ENCODE assay signal across 10 mouse cellular contexts in the genomic region with DNA sequence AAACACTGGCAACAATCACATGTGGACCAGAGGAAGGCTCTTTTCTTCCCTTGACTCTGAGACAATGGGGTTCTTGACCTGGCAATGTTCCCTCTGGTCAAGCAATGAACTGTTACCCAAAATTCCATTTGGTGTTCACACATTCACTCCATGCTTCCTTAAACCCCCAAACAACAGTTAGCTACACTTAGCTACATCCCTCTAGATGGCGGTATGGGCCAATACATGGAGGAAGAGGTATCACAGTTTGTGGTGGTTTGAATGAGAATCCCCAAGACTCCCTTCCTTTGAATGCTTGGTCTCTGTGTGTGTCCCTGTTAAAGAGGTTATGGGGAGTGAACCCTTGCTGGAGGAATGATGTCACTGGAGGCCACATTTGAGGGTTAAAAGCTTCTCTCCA.
A peak's percentile ranks its signal among the peaks of the same experiment; 100 is the strongest.
DNase-seq lines count a peak whose midpoint lies in the region; ATAC-seq and TF ChIP-seq lines count a peak whose summit lies in the region.
"Had no signal": no experiment of that assay in that cellular context is flagged by ENCODE, and none has a peak within 500 bp of the region (broad histone marks: within the 10 kb centered on the region; RNA-seq: fewer than 3 reads in every experiment).

No protein-coding gene starts in this region.

- no peak overlapping the region for H3K4me3 ChIP-seq in forebrain, embryonic 14.5 days (ENCODE audit: low read depth, low read length)
- no peak overlapping the region for H3K4me3 ChIP-seq in forebrain, embryonic 15.5 days
- no peak overlapping the region for H3K4me3 ChIP-seq in liver, adult 2 months (ENCODE audit: insufficient read depth, low read depth, low read length)
- no peak overlapping the region for H3K4me3 ChIP-seq in midbrain, embryonic 13.5 days (replicated peaks)
- H3K4me3 ChIP-seq: embryonic facial prominence, embryonic 15.5 days; lung, embryonic 15.5 days had no signal

- 39% methylated on average over 1 of the region's 1 CpGs for WGBS in forebrain, embryonic 14.5 days
- WGBS in forebrain, embryonic 15.5 days, result 30% methylated on average over 1 of the region's 1 CpGs
- WGBS in liver, adult 2 months, result 8% methylated on average over 1 of the region's 1 CpGs
- 15% methylated on average over 1 of the region's 1 CpGs for WGBS in large intestine, adult 2 months
- WGBS in midbrain, embryonic 13.5 days, result 38% methylated on average over 1 of the region's 1 CpGs

- no peaks in the 10 kb centered on the region for H3K27me3 ChIP-seq in forebrain, embryonic 14.5 days (replicated peaks; ENCODE audit: control insufficient read depth, insufficient read depth, low read length)
- no peaks in the 10 kb centered on the region for H3K27me3 ChIP-seq in forebrain, embryonic 15.5 days
- no peaks in the 10 kb centered on the region for H3K27me3 ChIP-seq in liver, adult 2 months (ENCODE audit: control insufficient read depth, insufficient read depth, low read length)
- H3K27me3 ChIP-seq in midbrain, embryonic 13.5 days, result no peaks in the 10 kb centered on the region
- H3K27me3 ChIP-seq: embryonic facial prominence, embryonic 15.5 days; lung, embryonic 15.5 days had no signal

- no peaks in the 10 kb centered on the region for H3K36me3 ChIP-seq in forebrain, embryonic 14.5 days (ENCODE audit: control insufficient read depth, insufficient read depth, low read length)
- no peaks in the 10 kb centered on the region for H3K36me3 ChIP-seq in forebrain, embryonic 15.5 days
- H3K36me3 ChIP-seq in liver, adult 2 months (ENCODE audit: control insufficient read depth, insufficient read depth, low read length), result no peaks in the 10 kb centered on the region
- H3K36me3 ChIP-seq in midbrain, embryonic 13.5 days, result no peaks in the 10 kb centered on the region
- H3K36me3 ChIP-seq: embryonic facial prominence, embryonic 15.5 days; lung, embryonic 15.5 days had no signal

- peak; percentile 37 for DNase-seq in forebrain, embryonic 14.5 days (ENCODE audit: low spot score)
- peak; percentile 47 for DNase-seq in liver, adult 2 months (ENCODE audit: extremely low read depth, low read depth, low spot score)
- DNase-seq in liver (no peak), ZHBTc4 (ENCODE audit: low read depth, low spot score) (peak; percentile 58)
- DNase-seq in large intestine, adult 2 months (ENCODE audit: low read depth, low spot score), result peak; percentile 6
- DNase-seq in adrenal gland, adult 18-20 months (ENCODE audit: low spot score in 2 of 2), result no peak

- H3K9ac ChIP-seq in forebrain, embryonic 14.5 days (ENCODE audit: low read length), result no peak overlapping the region
- no peak overlapping the region for H3K9ac ChIP-seq in forebrain, embryonic 15.5 days (replicated peaks)
- H3K9ac ChIP-seq in liver, adult 2 months (ENCODE audit: low read depth, low read length), result no peak overlapping the region
- no peak overlapping the region for H3K9ac ChIP-seq in midbrain, embryonic 13.5 days (replicated peaks)
- H3K9ac ChIP-seq: embryonic facial prominence, embryonic 15.5 days; lung, embryonic 15.5 days had no signal

- no peaks in the 10 kb centered on the region for H3K9me3 ChIP-seq in forebrain, embryonic 14.5 days (replicated peaks; ENCODE audit: control insufficient read depth, low read length)
- no peaks in the 10 kb centered on the region for H3K9me3 ChIP-seq in forebrain, embryonic 15.5 days
- H3K9me3 ChIP-seq in midbrain, embryonic 13.5 days, result no peaks in the 10 kb centered on the region
- H3K9me3 ChIP-seq: embryonic facial prominence, embryonic 15.5 days; lung, embryonic 15.5 days had no signal

- no peaks in the 10 kb centered on the region for H3K79me2 ChIP-seq in liver, adult 2 months (ENCODE audit: control insufficient read depth, insufficient read depth, low read length)

- H3K4me1 ChIP-seq in forebrain, embryonic 14.5 days (ENCODE audit: control insufficient read depth, insufficient read depth, low read length), result no peaks in the 10 kb centered on the region
- no peaks in the 10 kb centered on the region for H3K4me1 ChIP-seq in forebrain, embryonic 15.5 days
- no peaks in the 10 kb centered on the region for H3K4me1 ChIP-seq in liver, adult 2 months (ENCODE audit: control insufficient read depth, insufficient read depth, low read length)
- H3K4me1 ChIP-seq in midbrain, embryonic 13.5 days (replicated peaks), result no peaks in the 10 kb centered on the region
- H3K4me1 ChIP-seq: embryonic facial prominence, embryonic 15.5 days; lung, embryonic 15.5 days had no signal

- ATAC-seq in forebrain, embryonic 14.5 days, result no peak
- no peak for ATAC-seq in forebrain, embryonic 15.5 days (replicated peaks)
- no peak for ATAC-seq in midbrain, embryonic 13.5 days

- H3K27ac ChIP-seq in forebrain, embryonic 14.5 days (ENCODE audit: low read depth, low read length), result no peak overlapping the region
- H3K27ac ChIP-seq in forebrain, embryonic 15.5 days (replicated peaks), result no peak overlapping the region
- no peak overlapping the region for H3K27ac ChIP-seq in liver, adult 2 months (replicated peaks; ENCODE audit: insufficient read depth, low read depth, low read length)
- no peak overlapping the region for H3K27ac ChIP-seq in midbrain, embryonic 13.5 days
- H3K27ac ChIP-seq: embryonic facial prominence, embryonic 15.5 days; lung, embryonic 15.5 days had no signal

- no peak for TF ChIP-seq POLR2A in liver, adult 2 months (IDR thresholded peaks at IDR 0.05; ENCODE audit: extremely low read depth, insufficient read depth, low read length)

- peak; percentile 66 for TF ChIP-seq CTCF in liver, adult 2 months (IDR thresholded peaks at IDR 0.05; ENCODE audit: low read depth, low read length)

- no peak overlapping the region for H3K4me2 ChIP-seq in forebrain, embryonic 14.5 days (ENCODE audit: low read length)
- H3K4me2 ChIP-seq in forebrain, embryonic 15.5 days (replicated peaks), result no peak overlapping the region
- H3K4me2 ChIP-seq in midbrain, embryonic 13.5 days (replicated peaks), result no peak overlapping the region
- H3K4me2 ChIP-seq: embryonic facial prominence, embryonic 15.5 days; lung, embryonic 15.5 days had no signal

Comparison
In these comparisons a context has a peak if more than half of its experiments do, and no peak if none do; other contexts are left out.
1. DNase-seq: peak in forebrain, embryonic 14.5 days (single experiment), liver, adult 2 months (single experiment), ZHBTc4 (single experiment) and large intestine, adult 2 months (single experiment); none in liver (single experiment) and adrenal gland, adult 18-20 months (0 of 2).